Mouse (Mus musculus): ENCODE results near the gene Yif1a. TPM values are rescaled to one million over a fixed set of nuclear protein-coding genes. Genes with fewer than 3 reads are reported as not detected.

Gene Yif1a
- total and polyA plus RNA-seq, 3 experiments = 11.3 to 44.2 (median 12.8) TPM

GRCm38 (mm10) chr19:5071545-5072369, 16.6 kb upstream of the Yif1a start:
- TF ChIP-seq POLR2AphosphoS5 (IDR thresholded peaks at IDR 0.05; ENCODE audit: insufficient replicate concordance, low read depth, low read length) (no peak), GATA2 (IDR thresholded peaks at IDR 0.05; ENCODE audit: borderline replicate concordance, low read depth, low read length) (no peak), GATA1 (IDR thresholded peaks at IDR 0.05; ENCODE audit: borderline replicate concordance, low read length) (no peak), CTCF (IDR thresholded peaks at IDR 0.05; ENCODE audit: low read depth, low read length) (no peak), TAL1 (conservative IDR thresholded peaks at IDR 0.05; ENCODE audit: low read depth, low read length) (no peak)
- H3K4me3 ChIP-seq (ENCODE audit: low read depth, low read length) = peak overlapping the region; percentile 70
- no peaks in the 10 kb centered on the region for H3K36me3 ChIP-seq (replicated peaks)
- peaks cover 50% of the 10 kb centered on the region for H3K27me3 ChIP-seq (ENCODE audit: insufficient read depth, low read length)
- H3K4me1 ChIP-seq (ENCODE audit: insufficient read depth, low read depth, low read length) = peaks cover 43% of the 10 kb centered on the region
- ATAC-seq (ENCODE audit: extremely low read depth, insufficient number of reproducible peaks, low FRiP score, poor library complexity, severe bottlenecking) (peak; percentile 75), DNase-seq (ENCODE audit: low spot score) (peak; percentile 83)
- no peaks in the 10 kb centered on the region for H3K9me3 ChIP-seq (replicated peaks)

- Histone ChIP-seq H3K27me3 (ENCODE audit: insufficient read depth, low read length) (peaks cover 43% of the 10 kb centered on the region), H3K36me3 (replicated peaks) (no peaks in the 10 kb centered on the region), H3K4me3 (ENCODE audit: low read depth, low read length) (peak overlapping the region; percentile 70), H3K9me3 (replicated peaks) (no peaks in the 10 kb centered on the region), H3K4me1 (ENCODE audit: insufficient read depth, low read depth, low read length) (peaks cover 35% of the 10 kb centered on the region)
- TF ChIP-seq GATA1 (IDR thresholded peaks at IDR 0.05; ENCODE audit: borderline replicate concordance, low read length) = no peak
- no peak for TF ChIP-seq POLR2AphosphoS5 (IDR thresholded peaks at IDR 0.05; ENCODE audit: insufficient replicate concordance, low read depth, low read length)
- no peak for TF ChIP-seq TAL1 (conservative IDR thresholded peaks at IDR 0.05; ENCODE audit: low read depth, low read length)
- TF ChIP-seq GATA2 (IDR thresholded peaks at IDR 0.05; ENCODE audit: borderline replicate concordance, low read depth, low read length) = no peak
- no peak for TF ChIP-seq CTCF (IDR thresholded peaks at IDR 0.05; ENCODE audit: low read depth, low read length)
- no peak for ATAC-seq (ENCODE audit: extremely low read depth, insufficient number of reproducible peaks, low FRiP score, poor library complexity, severe bottlenecking)
- no peak for DNase-seq (ENCODE audit: low spot score)
Measured at GRCm38 (mm10) chr19:5072389-5073019, 15.8 kb upstream of the Yif1a start.

GRCm38 (mm10) chr19:5073028-5073427, 15.3 kb upstream of the Yif1a start:
- TF ChIP-seq CTCF (IDR thresholded peaks at IDR 0.05; ENCODE audit: low read depth, low read length) (0 out of 2 replicates have a peak, but pooled peaks have one; percentile 19), GATA1 (IDR thresholded peaks at IDR 0.05; ENCODE audit: borderline replicate concordance, low read length) (no peak)
- Histone ChIP-seq H3K9me3 (replicated peaks) (no peaks in the 10 kb centered on the region), H3K4me3 (ENCODE audit: low read depth, low read length) (peak overlapping the region; percentile 70; the same call in 1 of the 2 replicates), H3K36me3 (replicated peaks) (no peaks in the 10 kb centered on the region), H3K4me1 (ENCODE audit: insufficient read depth, low read depth, low read length) (peaks cover 30% of the 10 kb centered on the region), H3K27me3 (ENCODE audit: insufficient read depth, low read length) (peaks cover 40% of the 10 kb centered on the region)
- DNase-seq (ENCODE audit: low spot score) = no peak
- ATAC-seq (ENCODE audit: extremely low read depth, insufficient number of reproducible peaks, low FRiP score, poor library complexity, severe bottlenecking) = no peak

GRCm38 (mm10) chr19:5073518-5073917, 14.8 kb upstream of the Yif1a start:
- Histone ChIP-seq H3K36me3 (replicated peaks) (no peaks in the 10 kb centered on the region), H3K4me3 (ENCODE audit: low read depth, low read length) (no peak overlapping the region), H3K9me3 (replicated peaks) (no peaks in the 10 kb centered on the region), H3K27me3 (ENCODE audit: insufficient read depth, low read length) (peaks cover 35% of the 10 kb centered on the region), H3K4me1 (ENCODE audit: insufficient read depth, low read depth, low read length) (peaks cover 25% of the 10 kb centered on the region)
- no peak for ATAC-seq (ENCODE audit: extremely low read depth, insufficient number of reproducible peaks, low FRiP score, poor library complexity, severe bottlenecking)
- TF ChIP-seq POLR2AphosphoS5 (IDR thresholded peaks at IDR 0.05; ENCODE audit: insufficient replicate concordance, low read depth, low read length) = no peak
- no peak for TF ChIP-seq GATA2 (IDR thresholded peaks at IDR 0.05; ENCODE audit: borderline replicate concordance, low read depth, low read length)
- TF ChIP-seq TAL1 (conservative IDR thresholded peaks at IDR 0.05; ENCODE audit: low read depth, low read length) = no peak
- TF ChIP-seq GATA1 (IDR thresholded peaks at IDR 0.05; ENCODE audit: borderline replicate concordance, low read length) = no peak
- TF ChIP-seq CTCF (IDR thresholded peaks at IDR 0.05; ENCODE audit: low read depth, low read length) = no peak
- no peak for DNase-seq (ENCODE audit: low spot score)

- TF ChIP-seq CTCF (IDR thresholded peaks at IDR 0.05; ENCODE audit: low read depth, low read length) (no peak), GATA1 (IDR thresholded peaks at IDR 0.05; ENCODE audit: borderline replicate concordance, low read length) (no peak), GATA2 (IDR thresholded peaks at IDR 0.05; ENCODE audit: borderline replicate concordance, low read depth, low read length) (no peak), TAL1 (conservative IDR thresholded peaks at IDR 0.05; ENCODE audit: low read depth, low read length) (no peak), POLR2AphosphoS5 (IDR thresholded peaks at IDR 0.05; ENCODE audit: insufficient replicate concordance, low read depth, low read length) (no peak)
- Histone ChIP-seq H3K27me3 (ENCODE audit: insufficient read depth, low read length) (peaks cover 32% of the 10 kb centered on the region), H3K9me3 (replicated peaks) (no peaks in the 10 kb centered on the region), H3K4me3 (ENCODE audit: low read depth, low read length) (no peak overlapping the region), H3K4me1 (ENCODE audit: insufficient read depth, low read depth, low read length) (peaks cover 6% of the 10 kb centered on the region; the same call in 1 of the 2 replicates), H3K36me3 (replicated peaks) (no peaks in the 10 kb centered on the region)
- ATAC-seq (ENCODE audit: extremely low read depth, insufficient number of reproducible peaks, low FRiP score, poor library complexity, severe bottlenecking) (no peak), DNase-seq (ENCODE audit: low spot score) (no peak)
Measured at GRCm38 (mm10) chr19:5079279-5079678, 9.1 kb upstream of the Yif1a start.

GRCm38 (mm10) chr19:5082005-5082404, 6.3 kb upstream of the Yif1a start:
- DNase-seq (ENCODE audit: low spot score) = no peak
- ATAC-seq (ENCODE audit: extremely low read depth, insufficient number of reproducible peaks, low FRiP score, poor library complexity, severe bottlenecking) = no peak
- Histone ChIP-seq H3K36me3 (replicated peaks) (no peaks in the 10 kb centered on the region), H3K9me3 (replicated peaks) (no peaks in the 10 kb centered on the region), H3K4me1 (ENCODE audit: insufficient read depth, low read depth, low read length) (peaks cover 10% of the 10 kb centered on the region), H3K4me3 (ENCODE audit: low read depth, low read length) (0 out of 2 replicates have a peak overlapping the region, but pooled peaks have one; percentile 9), H3K27me3 (ENCODE audit: insufficient read depth, low read length) (peaks cover 31% of the 10 kb centered on the region)
- TF ChIP-seq TAL1 (conservative IDR thresholded peaks at IDR 0.05; ENCODE audit: low read depth, low read length) = no peak
- TF ChIP-seq GATA2 (IDR thresholded peaks at IDR 0.05; ENCODE audit: borderline replicate concordance, low read depth, low read length) = no peak
- TF ChIP-seq POLR2AphosphoS5 (IDR thresholded peaks at IDR 0.05; ENCODE audit: insufficient replicate concordance, low read depth, low read length) = no peak
- TF ChIP-seq GATA1 (IDR thresholded peaks at IDR 0.05; ENCODE audit: borderline replicate concordance, low read length) = no peak
- no peak for TF ChIP-seq CTCF (IDR thresholded peaks at IDR 0.05; ENCODE audit: low read depth, low read length)
